Mouse (Mus musculus): ENCODE measurements at regions not wholly inside any gene's neighbourhood (a gene's known extent, or its start where the extent isn't known, plus 50 kb on each side); places are given as distances from the start of the nearest gene placed in this dataset.
"Not testable (repeated sequence)": the region's sequence is repeated elsewhere in the genome, so short reads cannot be mapped to it uniquely, and the experiment has no call there.

DNA sequence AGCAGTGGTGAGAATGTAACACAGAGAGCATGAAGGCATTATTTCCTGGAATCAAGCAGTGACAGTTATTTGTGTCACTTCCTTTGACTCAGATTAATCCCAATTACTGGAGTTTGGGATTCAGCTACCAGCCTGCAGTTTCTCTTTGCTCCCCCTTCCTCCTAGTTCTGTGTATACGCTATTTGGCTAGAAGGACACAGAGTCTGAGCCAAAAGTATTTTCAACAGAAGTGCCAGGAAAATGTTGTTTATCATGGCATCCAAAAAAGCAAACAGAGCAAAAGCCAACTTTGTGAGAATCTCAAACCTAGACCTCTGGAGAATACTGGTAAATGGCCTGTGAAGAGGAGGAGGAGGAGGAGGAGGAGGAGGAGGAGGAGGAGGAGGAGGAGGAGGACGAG is 600.4 kb downstream of the Crisp4 start:
- DNase-seq: no peak

DNA sequence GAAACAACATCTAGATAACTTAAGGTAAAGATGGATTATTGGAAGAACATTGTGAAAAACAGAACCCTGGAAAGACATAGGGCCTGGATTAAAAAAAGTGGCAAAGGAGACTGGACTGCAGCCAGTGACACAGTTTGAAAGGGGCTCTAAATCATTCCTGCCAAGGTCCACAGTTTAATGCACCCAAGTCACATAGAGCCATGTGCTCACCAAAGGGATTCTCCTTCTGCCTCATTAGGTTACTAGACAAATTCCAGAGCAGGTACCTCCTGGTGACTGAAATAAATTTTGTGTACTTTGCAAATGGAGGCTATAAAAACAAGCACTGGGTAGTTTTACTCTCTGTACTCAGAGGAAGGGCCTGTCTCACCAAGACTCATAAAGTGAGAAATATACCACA is 607.5 kb downstream of the Crisp4 start:
- DNase-seq: no peak

DNA sequence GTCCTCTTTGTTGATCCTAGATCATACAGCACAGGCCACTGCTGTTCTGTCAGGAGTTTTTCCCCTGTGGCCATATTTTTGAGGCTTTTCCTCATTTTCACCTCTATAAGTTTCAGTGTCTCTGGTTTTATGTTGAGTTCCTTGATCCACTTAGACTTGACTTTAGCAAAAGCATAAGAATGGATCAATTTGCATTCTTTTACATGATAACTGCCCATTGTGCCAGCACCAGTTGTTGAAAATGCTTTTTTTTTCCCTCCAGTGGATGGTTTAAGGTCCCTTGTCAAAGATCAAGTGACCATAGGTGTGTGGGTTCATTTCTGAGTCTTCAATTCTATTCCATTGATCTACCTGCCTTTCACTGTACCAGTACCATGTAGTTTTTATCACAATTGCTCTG is 614.4 kb downstream of the Crisp4 start:
- DNase-seq: not testable (repeated sequence)

DNA sequence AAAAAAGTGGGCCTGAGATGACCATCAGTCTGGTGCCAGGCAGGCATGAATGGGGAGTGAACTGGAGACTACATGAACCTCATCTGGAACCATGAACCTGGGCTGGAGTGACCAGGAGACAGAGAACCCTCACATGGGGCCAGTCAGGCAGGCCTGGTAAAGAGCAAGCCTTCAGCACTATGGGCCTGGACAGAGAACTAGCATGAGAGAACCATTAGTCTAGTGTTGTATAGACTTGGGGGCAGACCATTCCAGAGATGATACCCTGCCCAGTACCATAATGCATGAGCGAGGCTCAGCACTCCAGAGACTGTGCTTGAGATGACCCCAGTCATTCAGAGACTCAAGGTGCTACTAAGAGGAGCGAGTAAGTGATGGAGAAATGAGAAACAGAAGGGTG is 625.6 kb downstream of the Crisp4 start:
- DNase-seq: no peak

DNA sequence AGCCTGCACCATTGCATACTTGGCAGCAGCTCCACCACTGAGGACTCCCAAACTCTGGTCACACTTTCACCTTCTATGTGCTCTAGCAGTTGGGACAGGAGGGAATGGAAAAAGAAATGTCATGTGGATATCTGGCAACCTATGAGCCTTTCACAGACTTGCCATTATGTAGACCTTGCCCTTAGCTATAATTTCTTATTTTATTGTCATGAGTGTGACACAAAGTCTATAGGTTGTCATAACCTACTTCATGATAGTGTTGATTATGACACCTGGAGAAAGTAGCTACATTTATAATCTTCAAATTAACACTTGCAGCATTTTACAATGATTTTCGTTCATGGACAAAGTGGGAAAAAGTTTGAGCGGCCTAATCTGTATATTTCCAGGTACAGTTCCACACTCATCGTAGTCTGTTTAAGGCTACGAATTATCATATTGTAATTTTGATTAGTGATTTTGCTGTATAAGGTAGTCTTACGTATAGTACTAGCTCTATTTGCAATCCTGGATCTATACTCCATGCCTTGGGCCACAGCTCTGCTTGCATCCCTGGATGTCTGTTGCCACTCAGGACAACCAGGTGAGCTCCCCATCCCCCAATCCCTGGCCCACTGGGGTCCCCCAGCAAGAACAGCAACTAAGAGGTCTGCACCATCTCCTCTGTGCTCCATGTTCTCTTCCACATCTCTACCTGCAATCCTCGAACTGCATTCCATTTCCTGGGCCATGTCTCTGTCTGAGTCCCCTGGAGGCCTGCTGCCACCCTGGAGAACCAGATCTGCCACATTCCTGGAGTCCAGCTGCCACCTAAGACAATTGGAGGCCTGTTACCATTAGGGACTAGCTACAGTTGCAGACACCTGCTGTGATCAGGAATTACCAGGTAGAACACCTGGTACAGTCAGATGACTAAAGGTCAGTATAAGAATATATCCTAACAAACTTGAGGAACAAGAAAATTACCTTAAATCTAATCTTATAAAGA is 639.3 kb downstream of the Crisp4 start:
- no peak for DNase-seq

DNA sequence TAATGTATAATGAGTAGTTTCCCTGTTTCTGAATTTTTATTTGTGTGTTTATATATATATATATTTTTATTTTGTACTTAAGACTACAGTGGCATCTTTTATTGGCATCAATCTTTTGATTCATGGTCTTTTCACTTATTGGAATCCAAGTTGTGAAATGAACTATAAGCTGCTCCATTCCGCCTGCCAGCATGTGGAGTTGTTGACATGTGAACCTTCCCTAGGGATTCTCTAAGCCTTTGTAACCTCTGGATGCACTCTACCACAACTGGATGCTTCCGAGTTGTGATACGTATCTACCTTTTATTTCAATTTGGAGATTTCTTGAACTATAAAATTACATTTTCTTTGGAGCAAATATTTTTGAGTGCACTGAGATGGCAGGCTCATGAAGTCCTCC is 652.1 kb downstream of the Crisp4 start:
- no peak for DNase-seq

DNA sequence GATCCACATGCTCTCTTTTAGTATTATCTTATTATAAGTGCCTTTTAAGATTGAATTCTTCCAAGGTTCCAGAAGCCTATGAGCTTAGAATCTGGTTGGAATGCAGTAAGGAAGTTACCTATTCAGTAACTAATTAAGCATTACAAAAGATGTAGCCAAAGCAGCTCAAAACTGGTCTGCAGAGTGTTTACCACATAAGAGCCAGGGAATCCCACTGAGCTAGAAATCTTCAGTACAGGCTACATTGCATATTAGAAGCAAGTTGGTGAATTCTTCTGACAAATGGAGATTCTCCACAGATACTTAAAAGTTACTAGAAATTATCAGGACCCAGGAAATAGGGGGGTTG is 655.9 kb downstream of the Crisp4 start:
- DNase-seq: not testable (repeated sequence)

DNA sequence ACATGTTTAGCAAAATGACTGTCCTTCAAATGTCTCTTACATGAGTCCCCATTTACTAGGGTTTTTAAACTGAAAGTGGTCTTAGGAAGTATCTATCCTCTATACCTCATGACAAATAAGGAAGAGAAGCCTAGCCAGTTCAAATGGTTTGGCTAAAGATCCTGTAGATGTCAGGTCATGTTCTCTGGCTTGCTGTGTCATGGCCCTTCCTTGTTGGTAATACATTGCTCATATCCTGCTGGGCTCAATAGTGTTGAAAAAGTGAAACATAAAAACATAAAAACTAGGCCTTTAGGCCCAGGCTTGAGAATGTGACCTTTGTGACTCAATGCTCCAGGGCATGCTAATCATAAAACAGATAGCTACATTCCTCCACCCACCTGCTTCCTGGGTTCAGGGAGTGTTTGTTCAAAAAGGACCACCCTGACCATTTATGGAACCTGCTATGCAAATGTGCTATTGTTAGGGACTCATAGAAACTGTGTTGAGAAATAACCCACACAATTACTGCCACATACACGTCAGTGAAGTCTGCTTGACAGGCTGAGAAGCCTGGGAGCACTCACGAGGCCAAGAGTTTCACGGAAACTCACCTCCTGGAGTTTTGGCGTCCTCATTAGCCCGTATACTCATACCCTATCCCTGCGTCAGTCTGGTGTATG is 656.4 kb downstream of the Crisp4 start:
- DNase-seq: not testable (repeated sequence)

DNA sequence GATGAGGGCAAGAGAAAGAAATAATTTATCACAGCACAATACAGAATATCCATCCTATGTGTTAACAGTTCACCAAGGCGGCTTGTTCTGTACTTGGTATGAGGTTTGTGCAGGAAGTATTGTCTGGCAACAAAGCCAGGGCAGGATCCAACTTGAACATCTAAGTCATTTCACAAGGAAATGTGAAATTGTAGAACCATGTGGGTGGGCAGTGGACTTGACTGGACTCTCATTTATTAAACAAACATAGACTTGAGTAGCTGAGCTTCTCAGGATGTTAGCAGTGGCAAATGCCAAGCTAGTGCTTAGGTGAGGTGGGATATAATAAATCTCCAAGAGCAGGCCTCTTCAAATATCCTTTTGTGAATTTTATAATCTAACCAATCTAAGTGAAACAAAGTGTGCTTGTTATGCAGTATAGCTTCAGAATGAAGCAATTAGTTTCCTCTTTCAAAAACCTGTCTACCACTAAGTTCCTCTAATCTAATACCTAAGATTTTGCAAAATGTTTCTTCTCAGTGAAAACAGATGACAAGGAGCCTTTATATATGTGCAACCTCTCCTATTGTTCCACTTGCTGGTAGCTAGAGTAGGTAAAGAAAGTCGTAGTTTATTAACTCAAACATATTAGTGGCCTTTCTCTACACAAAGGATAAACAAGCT is 694.4 kb downstream of the Crisp4 start:
- peak; percentile 34 for DNase-seq

DNA sequence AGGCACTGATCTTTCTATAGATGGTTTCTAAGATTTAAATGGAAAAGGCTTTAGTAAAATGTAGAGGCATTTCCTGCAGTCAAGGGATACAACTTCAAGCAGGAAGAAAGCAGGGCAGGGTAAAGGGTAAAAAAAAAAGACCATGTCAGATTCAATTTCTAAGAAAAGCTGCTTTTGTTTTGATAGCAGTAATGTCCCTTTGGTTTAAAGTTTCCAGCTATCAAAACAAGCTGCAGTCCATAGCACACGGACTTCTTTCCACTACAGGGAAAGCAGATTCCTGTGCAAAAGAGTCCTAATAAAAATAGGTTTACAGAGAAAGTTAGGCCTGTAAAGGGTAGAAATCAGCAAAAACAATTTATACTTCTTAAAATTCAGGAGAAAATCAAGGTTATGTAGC is 695.0 kb downstream of the Crisp4 start:
- peak; percentile 36 for DNase-seq

DNA sequence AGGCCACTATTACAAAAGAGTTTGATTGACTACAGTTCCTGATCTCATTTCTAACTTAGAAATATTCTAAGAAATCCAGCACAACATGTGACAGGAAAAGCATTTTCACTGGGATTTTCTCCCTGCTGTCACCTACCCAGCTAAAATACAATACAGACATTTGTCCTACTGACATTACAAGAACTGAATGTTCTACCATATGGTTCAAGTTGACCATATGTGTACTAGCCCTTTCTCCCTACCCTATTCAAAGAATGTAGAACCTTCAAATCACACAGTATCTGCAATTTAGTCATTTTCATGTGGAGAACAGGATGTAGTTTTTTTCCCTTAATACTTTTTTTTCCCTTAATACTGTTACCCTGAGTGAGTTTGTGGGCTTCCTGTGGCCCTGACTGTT is 695.4 kb downstream of the Crisp4 start:
- peak; percentile 19 for DNase-seq

DNA sequence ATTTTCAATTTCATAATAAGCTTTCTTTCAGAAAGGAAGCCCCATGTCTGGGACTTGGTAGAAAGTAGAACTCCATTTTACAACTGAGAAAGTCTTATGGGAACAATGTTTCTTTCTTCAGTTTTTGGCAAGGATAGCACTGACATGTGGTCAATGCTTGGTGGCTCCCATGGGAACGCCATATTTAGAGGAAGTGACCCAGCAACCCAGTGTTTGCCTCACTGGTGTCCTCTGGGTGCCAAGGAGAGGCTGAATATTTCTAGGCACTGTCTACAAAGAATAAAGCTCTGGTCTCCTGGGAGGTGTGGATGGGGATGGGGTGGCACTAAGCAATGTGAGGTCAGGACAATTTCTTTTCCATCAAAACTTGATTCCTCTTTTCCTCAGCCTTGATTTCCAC is 696.4 kb downstream of the Crisp4 start:
- no peak for DNase-seq

DNA sequence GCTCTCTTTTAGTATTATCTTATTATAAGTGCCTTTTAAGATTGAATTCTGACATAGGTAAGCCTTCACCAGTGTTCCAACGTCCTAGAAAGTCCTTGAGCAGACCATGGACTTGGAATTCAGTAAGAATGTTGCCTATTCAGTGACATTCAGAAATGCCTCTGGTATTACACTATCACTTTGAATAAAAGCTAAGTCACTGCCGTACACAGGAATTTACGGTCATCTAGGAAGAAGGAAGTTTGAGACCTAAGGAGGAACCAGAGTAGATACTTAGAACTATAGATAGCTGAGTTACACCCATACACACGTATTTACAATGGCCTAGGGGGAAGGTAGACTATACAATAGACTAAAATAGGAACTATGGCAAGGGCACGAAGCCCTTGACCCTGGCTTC is 711.6 kb downstream of the Crisp4 start:
- not testable (repeated sequence) for DNase-seq

DNA sequence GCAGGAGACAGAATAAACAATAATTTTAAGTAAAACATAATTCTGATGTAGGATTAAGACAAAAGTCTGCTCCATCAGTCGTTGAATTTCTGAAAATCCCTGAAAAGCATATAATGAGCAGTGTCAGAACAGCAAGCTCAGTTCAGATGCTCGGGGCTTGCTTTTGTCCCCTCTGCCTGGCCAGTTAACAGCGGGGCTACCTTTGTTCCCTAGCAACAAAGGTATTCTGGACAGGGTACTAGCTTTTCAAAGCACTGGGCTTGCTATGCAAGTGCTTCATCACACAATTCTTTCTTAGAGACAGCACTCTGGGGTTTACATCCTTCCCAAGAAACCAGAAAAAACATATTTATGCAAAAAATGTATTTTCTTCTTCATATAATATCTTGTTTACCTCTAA is 729.7 kb downstream of the Crisp4 start:
- DNase-seq: peak; percentile 16

DNA sequence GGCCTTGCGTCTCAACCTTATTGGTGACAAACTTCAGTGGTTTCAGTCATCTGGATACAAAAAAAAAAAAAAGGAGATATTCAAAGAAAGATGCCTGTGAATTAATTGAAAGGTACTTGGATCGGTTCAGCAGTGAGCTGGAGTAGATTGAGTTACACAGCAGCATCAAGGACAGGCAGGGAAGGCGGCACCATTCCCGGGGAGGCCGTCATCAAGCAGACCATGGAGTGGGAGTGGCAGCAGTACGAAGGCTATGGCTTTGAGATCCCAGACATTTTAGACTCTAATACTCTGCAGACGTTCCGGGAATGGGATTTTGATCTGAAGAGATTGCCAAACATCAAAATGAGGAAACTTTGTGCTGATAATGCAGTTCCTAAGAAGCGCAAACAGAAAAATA is 750.8 kb downstream of the Crisp4 start:
- DNase-seq: no peak

DNA sequence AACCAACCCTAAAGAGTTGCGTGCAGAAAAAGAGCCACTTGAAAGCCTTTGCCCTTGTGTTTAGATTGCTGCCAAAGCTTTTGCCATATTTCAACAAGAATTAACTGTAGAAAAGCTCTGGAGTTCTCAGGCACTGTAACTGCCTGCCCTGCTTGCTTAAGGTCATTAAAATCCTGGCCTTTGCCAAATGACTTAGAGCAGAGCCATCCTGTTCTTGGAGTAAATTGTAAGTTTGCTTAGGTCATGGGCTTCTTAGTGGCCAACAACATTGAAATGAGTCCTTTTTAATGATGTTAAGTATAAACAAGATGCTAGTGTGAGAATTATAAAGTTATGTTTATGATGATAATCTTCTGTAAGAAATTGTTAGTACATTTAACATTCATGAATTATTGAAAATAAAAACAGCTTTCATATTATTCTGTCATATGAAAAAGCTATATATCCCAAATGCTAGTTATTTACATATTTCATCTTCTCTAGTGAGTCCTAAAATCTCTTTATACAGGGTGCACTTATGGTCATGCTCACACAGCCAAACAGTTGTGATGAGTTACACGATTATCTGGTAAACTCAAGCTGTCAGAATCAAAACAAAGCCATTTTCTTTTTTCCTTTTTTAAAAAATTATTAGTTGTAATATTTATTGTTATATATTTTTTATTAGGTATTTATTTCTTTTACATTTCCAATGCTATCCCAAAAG is 753.4 kb downstream of the Crisp4 start:
- no peak for DNase-seq

DNA sequence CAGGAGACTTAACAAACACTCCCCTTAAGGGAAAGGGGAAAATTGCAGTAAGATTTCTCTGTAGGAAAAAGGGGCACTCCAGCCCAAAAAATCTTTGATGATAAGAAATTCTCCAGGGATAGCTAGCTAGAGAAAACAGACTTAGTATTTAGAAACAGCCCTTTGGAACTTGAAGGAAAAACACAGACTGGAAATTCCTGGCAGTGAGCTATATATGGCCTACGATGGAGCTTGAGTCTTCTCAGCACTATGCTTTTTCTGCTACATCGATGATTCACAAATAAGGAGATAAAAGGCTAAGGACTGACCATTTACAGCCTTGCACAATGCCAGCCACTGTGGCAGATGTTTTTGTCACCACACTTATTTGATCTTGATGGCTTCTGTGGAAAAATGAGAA is 768.1 kb downstream of the Crisp4 start:
- no peak for DNase-seq

DNA sequence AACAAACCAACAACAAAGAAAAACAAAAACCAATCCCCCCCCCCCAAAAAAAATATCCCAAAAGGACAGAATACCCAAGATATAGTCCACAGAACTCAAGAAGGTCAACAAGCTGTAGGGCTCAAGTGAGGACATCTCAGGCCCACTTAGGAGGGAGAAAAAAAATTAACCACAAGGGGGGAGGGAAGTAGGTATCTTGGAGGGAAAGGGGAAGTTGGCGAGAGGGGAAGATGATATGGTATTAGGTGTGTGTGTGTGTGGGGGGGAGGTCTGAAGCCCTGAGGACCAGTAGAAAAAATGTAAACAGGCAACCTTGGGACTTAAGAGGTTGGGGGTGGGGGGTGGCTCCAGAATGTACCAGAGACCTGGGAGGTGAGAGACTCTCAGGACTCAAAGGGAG is 797.4 kb downstream of the Crisp4 start:
- DNase-seq: no peak

DNA sequence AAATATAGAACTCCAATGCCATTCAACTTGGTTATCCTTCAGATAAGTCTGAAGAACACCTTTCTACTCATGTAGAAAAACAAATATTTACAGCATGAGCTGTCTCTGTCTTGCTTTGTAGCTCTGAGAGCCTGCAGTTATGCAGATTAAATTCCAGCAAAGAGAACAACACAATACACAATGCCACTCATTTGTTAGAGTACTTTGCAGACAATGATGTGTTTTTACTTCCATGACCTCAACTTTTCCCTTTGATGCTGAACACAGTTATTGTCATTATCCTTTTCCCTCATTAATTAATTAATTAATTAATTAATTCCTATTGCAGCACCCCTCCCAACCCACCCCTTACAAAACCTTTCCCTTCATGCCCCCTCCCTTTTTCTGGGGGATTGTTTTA is 807.9 kb downstream of the Crisp4 start:
- DNase-seq: no peak

DNA sequence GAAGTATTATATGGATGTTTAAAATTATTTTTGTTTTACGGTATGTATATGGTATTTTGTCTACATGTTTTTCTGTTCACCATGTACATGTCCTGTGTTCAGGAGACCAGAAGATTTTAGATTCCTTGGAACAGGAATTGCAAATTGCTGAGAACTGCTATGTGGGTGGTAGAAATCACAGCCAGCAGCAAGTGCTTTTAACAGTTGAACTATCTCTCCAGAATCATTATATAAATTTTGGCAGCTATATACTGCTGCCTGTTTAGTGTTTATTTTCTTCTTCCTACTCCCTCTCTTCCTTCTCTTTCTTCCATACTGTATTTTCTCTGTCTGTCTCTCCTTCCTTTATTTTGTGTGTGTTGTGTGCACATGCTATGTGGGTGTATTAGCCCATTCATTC is 834.3 kb downstream of the Crisp4 start:
- not testable (repeated sequence) for DNase-seq

DNA sequence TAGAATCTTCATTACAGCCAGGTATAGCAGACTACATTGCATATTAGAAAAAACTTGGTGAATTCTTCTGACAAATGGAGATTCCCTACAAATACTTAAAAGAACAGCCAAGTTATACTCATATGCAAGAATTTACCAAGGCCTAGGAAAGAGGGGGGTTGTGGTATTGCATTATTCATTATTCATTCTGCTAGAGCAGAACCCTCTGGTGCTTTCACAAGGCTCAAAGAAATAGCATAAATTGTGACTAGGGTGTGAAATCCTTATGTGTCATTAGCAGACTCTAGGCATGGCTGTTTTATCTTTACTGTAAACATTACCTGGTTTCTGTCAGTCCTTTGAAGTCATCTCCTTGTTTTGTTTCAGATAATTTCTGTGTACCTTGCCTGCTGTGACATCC is 835.8 kb downstream of the Crisp4 start:
- not testable (repeated sequence) for DNase-seq
